Mouse (Mus musculus) neural tube, embryonic 10.5 days (tissue): ENCODE data around the gene Rbck1.
"Not testable (repeated sequence)": the region's sequence is repeated elsewhere in the genome, so short reads cannot be mapped to it uniquely, and the experiment has no call there.

Experiments used
- DNase-seq: peaks from one replicate; pipeline ENCODE4 v3.0.0-alpha.2; 2017; ENCODE audit warnings: low spot score; ENCODE audit errors: extremely low spot score

Rbck1 gene

DNA sequence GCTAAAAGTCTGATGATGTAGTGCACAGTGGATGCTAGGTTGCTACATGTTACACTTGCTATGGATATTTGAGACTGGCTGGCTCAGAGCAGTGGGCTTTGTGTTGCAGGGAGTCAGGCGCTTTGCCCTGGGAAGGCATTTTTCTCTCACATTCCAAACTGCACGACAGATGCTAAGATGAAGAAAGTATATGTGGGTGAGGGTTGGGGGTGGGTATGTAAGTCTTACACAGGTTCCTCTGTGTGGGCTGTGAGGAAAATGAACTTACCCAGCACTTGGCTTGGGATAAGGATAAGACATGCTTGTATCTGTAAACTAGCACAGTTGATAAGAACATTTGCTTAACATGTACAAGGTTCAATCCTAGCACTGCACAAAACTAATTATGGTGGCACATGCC, 29.6 kb downstream of the Rbck1 start:
- no peak for DNase-seq

DNA sequence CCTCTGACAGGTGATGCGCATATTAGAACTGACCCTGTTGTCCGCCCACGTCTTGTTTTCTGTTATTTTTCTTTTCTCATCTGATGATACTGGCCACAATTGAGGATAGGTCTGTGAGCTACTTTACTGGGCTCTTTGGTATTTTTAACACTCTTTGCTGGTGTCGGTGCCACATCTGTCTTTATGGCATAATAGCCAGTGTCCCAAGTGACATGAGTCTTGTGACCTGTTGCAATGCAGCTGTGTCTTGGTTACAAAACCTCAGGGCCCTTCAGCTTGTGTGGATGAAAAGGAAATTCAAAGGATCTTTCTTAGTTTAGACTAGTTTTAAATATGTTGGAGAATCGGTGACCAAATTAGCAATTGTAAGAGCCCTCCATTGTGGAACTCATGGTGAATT, 37.9 kb downstream of the Rbck1 start:
- DNase-seq, result no peak

DNA sequence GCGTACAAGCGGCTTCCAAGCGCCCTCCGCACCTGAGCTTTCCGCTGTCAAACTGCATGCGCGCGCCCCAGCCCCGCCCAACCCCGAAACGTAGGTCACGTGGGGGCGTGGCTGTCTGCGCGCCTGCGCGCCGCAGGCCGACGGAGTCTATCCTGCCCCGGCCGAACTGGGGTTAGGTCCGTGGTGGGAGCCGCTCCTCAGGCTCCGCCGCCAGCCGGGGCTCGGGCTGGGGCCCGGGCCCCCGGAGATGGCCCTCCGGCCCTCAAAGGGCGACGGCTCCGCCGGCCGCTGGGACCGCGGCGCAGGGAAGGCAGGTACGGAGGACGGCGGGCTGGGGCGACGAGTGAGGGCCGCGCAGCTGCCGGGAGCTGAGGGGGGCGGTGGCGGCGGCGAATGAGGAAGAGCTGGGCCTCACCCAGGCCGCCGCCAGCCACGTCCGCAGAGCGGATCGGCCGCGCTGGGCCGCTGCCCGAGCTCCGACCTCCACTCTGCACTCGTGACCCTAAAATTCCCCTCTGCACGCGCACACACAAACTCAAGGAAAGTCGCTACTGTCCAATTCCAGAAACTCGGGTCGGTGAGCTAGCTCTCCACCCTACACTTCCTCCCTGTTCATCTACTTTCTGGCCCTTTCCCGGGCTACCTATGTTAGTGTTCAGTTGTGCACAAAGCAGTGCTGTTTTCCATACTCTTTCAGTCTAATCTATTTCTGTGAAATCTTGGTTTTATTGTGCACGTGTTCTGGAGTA, 38.6 kb downstream of the Rbck1 start, which contains the start of gene Tbc1d20:
Tbc1d20 (plus strand) TSS at position 102 of the 749 bp plus-strand sequence.
- DNase-seq, result peak; percentile 93

DNA sequence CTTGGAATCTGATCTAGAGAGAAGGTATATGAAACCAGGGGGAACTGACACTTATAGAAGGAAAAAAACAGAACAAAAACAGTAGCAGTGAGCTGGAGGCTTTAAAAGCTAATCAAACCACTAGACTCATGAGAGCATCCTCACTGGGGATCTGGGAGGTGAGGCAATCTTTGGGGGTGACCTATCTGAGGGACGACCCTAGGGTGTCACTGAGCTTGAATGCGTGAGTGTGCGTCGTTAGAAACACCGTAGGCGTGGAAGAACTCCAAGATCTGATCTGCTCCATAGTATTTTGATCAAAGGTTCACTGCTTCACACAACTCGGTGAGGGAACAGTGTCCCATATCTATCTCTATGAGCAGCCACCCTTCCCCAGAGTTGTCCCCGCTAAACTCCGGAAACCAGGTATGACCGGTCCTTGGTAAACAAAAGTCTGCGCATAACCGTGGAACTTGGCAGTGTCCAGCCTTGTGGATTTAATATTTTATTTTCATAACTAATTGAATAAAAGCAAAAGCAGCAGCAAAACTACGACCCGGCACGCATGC, 39.2 kb downstream of the Rbck1 start:
- DNase-seq, result no peak

DNA sequence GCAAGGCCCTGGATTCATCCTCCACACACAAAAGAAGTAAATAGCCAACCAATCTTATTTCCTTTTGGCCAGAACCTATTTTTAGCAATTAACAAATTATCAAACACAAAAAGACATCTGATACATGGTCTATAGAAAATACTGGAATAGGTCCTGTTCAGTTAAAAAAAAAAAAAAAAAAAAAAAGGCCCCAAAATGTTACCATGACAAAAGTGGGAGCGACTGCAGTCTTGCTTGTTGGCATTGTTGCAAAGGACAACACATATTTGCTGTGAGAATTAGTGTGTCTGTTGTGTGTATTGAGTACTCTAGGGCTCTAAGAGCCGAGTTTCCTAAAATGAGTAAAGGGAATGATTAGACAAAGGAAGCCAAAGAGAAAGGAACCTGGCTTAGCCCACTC, 40.0 kb downstream of the Rbck1 start:
- no peak for DNase-seq

DNA sequence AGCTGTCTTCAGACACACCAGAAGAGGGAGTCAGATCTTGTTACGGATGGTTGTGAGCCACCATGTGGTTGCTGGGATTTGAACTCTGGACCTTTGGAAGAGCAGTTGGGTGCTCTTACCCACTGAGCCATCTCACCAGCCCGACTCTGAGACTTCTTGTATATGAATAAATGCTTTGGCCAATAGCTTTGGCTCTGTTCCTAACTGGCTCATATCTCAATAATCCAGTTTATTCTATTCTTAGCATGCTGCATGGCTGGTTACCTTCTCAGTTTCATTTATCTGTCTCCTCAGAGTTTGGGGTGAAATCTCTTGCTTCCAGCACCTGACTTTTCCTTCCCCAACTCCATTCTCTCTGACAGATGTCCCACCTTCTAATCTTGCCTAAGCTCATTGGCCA, 42.8 kb downstream of the Rbck1 start:
- not testable (repeated sequence) for DNase-seq

DNA sequence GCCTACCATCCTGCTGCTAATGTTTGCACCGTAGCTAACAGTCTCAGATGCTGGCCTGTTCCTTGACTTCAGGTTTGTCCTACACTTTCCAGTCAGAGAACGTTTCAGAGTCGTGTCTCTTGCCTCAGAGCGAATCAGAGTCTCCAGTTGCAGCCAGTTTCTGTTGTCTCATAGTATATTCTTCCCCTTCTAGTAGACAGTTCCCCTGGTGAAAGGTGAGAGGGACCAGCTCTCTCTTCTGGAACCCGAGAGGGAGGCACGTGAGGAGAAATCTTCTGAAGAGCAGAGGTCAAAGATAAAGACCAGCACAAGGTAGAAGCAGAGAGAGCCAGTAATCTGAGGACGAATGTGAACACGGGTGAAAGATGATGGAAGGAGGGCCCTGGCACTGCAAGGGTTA, 44.4 kb downstream of the Rbck1 start:
- no peak for DNase-seq

DNA sequence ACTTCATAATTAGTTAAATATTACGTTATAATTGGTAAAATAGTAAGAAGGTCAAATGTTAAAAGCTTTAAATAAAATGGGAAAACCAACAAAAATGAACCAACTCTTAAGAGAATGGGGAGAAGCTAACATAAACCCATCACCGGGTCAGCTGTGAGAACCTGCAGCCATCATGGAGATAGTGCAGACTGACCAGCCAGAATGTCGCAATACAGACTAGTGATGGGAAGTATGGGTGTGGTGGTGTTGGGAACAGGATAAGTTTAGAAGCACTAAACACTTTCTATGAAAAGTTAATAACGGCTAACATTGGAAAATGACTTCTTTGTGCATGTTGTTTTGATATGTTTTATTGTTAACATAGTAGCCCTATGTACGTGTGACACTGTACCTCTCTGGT, 44.9 kb downstream of the Rbck1 start:
- DNase-seq, result no peak

DNA sequence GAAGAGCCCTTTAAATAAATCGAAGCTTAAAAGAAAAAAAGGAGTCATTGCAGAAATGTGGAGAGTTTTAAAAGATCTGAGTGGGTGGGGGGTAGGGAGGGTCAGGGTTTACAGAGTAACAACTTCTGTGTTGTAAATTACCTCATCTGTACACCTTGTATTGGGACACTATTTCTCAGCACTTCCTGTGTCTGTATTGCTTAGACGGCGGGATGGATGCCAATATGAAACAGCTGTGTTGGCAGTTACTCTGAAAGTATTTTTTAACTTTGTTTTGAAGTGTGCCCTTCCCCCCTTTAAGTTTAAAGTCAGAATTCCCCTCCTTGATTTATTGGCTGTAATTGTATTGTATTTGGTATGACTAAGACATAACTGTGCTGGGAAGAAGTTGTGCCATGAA, 51.0 kb downstream of the Rbck1 start:
- no peak for DNase-seq

DNA sequence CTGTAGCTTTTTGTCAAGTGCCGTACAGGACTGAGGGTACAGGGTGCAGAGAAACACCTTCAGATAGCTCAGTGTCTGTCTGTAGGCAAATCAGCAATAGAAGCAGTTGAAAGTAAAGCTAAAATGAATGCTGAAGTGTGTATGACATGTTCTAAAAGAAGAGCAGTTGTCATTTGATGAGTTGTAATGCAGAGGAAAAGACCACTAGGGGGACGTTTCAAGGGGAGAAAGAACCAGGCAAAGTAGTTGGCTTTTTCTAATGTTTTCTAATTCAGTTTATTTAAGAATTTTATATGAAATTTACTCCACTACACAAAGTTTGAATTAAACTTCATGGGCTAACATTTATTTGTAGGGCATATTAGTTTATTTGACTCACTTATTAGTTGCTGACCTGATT, 58.8 kb downstream of the Rbck1 start:
- no peak for DNase-seq
